Mouse (Mus musculus): Measurements from ENCODE around the gene Dyrk1a. TPM values are rescaled to one million over a fixed set of nuclear protein-coding genes. Genes with fewer than 3 reads are reported as not detected.
"Not testable (repeated sequence)": the region's sequence is repeated elsewhere in the genome, so short reads cannot be mapped to it uniquely, and the experiment has no call there.

The Dyrk1a gene
- polyA plus RNA-seq, 1 experiment from 2014 or later, result 11.5 TPM

GRCm38 (mm10) chr16:94681760-94682159 is 112.0 kb downstream of the Dyrk1a start:
- no peak overlapping the region for H3K4me3 ChIP-seq (ENCODE audit: low read depth, low read length)
- H3K9ac ChIP-seq (ENCODE audit: low read length), result no peak overlapping the region
- H3K9me3 ChIP-seq (ENCODE audit: control insufficient read depth, low read length), result no peaks in the 10 kb centered on the region
- peak; percentile 32 for DNase-seq (ENCODE audit: low spot score)
- 94% methylated on average over 4 of the region's 4 CpGs for WGBS
- peaks cover 45% of the 10 kb centered on the region for H3K36me3 ChIP-seq (ENCODE audit: control insufficient read depth, insufficient read depth, low read length)
- 0 out of 2 replicates have a peak, but pooled peaks cover 4% of the 10 kb centered on the region for H3K4me1 ChIP-seq (replicated peaks; ENCODE audit: control insufficient read depth, insufficient read depth, low read length)
- no peak for ATAC-seq (replicated peaks; ENCODE audit: low FRiP score, low TSS enrichment, low read depth)
- no peak overlapping the region for H3K27ac ChIP-seq (ENCODE audit: low read depth)
- H3K4me2 ChIP-seq (ENCODE audit: low read length), result no peak overlapping the region
- no peaks in the 10 kb centered on the region for H3K27me3 ChIP-seq (replicated peaks; ENCODE audit: control insufficient read depth, insufficient read depth, low read length)

GRCm38 (mm10) chr16:94683960-94684359 is 114.2 kb downstream of the Dyrk1a start:
- Histone ChIP-seq H3K9ac (ENCODE audit: low read length) (no peak overlapping the region), H3K36me3 (ENCODE audit: control insufficient read depth, insufficient read depth, low read length) (peaks cover 50% of the 10 kb centered on the region), H3K4me2 (ENCODE audit: low read length) (no peak overlapping the region), H3K4me1 (replicated peaks; ENCODE audit: control insufficient read depth, insufficient read depth, low read length) (0 out of 2 replicates have a peak, but pooled peaks cover 4% of the 10 kb centered on the region), H3K4me3 (ENCODE audit: low read depth, low read length) (no peak overlapping the region), H3K27ac (ENCODE audit: low read depth) (no peak overlapping the region), H3K27me3 (replicated peaks; ENCODE audit: control insufficient read depth, insufficient read depth, low read length) (no peaks in the 10 kb centered on the region), H3K9me3 (ENCODE audit: control insufficient read depth, low read length) (no peaks in the 10 kb centered on the region)
- no peak for DNase-seq (ENCODE audit: low spot score)
- WGBS, result 54% methylated on average over 4 of the region's 4 CpGs
- ATAC-seq (replicated peaks; ENCODE audit: low FRiP score, low TSS enrichment, low read depth), result 0 out of 2 replicates have a peak, but pooled peaks have one; percentile 50

GRCm38 (mm10) chr16:94693687-94694305 is 124.0 kb downstream of the Dyrk1a start:
- H3K4me2 ChIP-seq (ENCODE audit: low read length), result no peak overlapping the region
- H3K4me3 ChIP-seq (ENCODE audit: low read depth, low read length), result no peak overlapping the region
- H3K27me3 ChIP-seq (replicated peaks; ENCODE audit: control insufficient read depth, insufficient read depth, low read length), result no peaks in the 10 kb centered on the region
- H3K9ac ChIP-seq (ENCODE audit: low read length), result no peak overlapping the region
- no peak overlapping the region for H3K27ac ChIP-seq (ENCODE audit: low read depth)
- H3K4me1 ChIP-seq (replicated peaks; ENCODE audit: control insufficient read depth, insufficient read depth, low read length), result no peaks in the 10 kb centered on the region
- WGBS, result 58% methylated on average over 4 of the region's 4 CpGs
- peaks cover 66% of the 10 kb centered on the region for H3K36me3 ChIP-seq (ENCODE audit: control insufficient read depth, insufficient read depth, low read length)
- no peak for ATAC-seq (replicated peaks; ENCODE audit: low FRiP score, low TSS enrichment, low read depth)
- no peaks in the 10 kb centered on the region for H3K9me3 ChIP-seq (ENCODE audit: control insufficient read depth, low read length)
- no peak for DNase-seq (ENCODE audit: low spot score)

- no peaks in the 10 kb centered on the region for H3K27me3 ChIP-seq (replicated peaks; ENCODE audit: control insufficient read depth, insufficient read depth, low read length)
- DNase-seq (ENCODE audit: low spot score) (no peak), ATAC-seq (replicated peaks; ENCODE audit: low FRiP score, low TSS enrichment, low read depth) (no peak)
- H3K4me3 ChIP-seq (ENCODE audit: low read depth, low read length), result no peak overlapping the region
- H3K9me3 ChIP-seq (ENCODE audit: control insufficient read depth, low read length), result no peaks in the 10 kb centered on the region
- H3K36me3 ChIP-seq (ENCODE audit: control insufficient read depth, insufficient read depth, low read length), result peaks cover 31% of the 10 kb centered on the region
- H3K4me2 ChIP-seq (ENCODE audit: low read length), result no peak overlapping the region
- WGBS, result 80% methylated on average over 5 of the region's 5 CpGs
- no peak overlapping the region for H3K27ac ChIP-seq (ENCODE audit: low read depth)
- no peak overlapping the region for H3K9ac ChIP-seq (ENCODE audit: low read length)
- no peaks in the 10 kb centered on the region for H3K4me1 ChIP-seq (replicated peaks; ENCODE audit: control insufficient read depth, insufficient read depth, low read length)
Measured at GRCm38 (mm10) chr16:94697553-94697952, 127.7 kb downstream of the Dyrk1a start.

GRCm38 (mm10) chr16:94698234-94698633 is 128.4 kb downstream of the Dyrk1a start:
- not testable (repeated sequence) for DNase-seq (ENCODE audit: low spot score)
- WGBS, result 69% methylated on average over 1 of the region's 1 CpGs

GRCm38 (mm10) chr16:94701141-94701540 is 131.3 kb downstream of the Dyrk1a start:
- H3K9ac ChIP-seq (ENCODE audit: low read length), result no peak overlapping the region
- no peaks in the 10 kb centered on the region for H3K4me1 ChIP-seq (replicated peaks; ENCODE audit: control insufficient read depth, insufficient read depth, low read length)
- DNase-seq (ENCODE audit: low spot score), result no peak
- H3K4me2 ChIP-seq (ENCODE audit: low read length), result no peak overlapping the region
- 0 out of 2 replicates have a peak, but pooled peaks cover 2% of the 10 kb centered on the region for H3K36me3 ChIP-seq (ENCODE audit: control insufficient read depth, insufficient read depth, low read length)
- no peak overlapping the region for H3K4me3 ChIP-seq (ENCODE audit: low read depth, low read length)
- H3K27me3 ChIP-seq (replicated peaks; ENCODE audit: control insufficient read depth, insufficient read depth, low read length), result no peaks in the 10 kb centered on the region
- H3K27ac ChIP-seq (ENCODE audit: low read depth), result no peak overlapping the region
- 81% methylated on average over 4 of the region's 4 CpGs for WGBS
- no peaks in the 10 kb centered on the region for H3K9me3 ChIP-seq (ENCODE audit: control insufficient read depth, low read length)
- ATAC-seq (replicated peaks; ENCODE audit: low FRiP score, low TSS enrichment, low read depth), result no peak

More at GRCm38 (mm10) chr16:94698234-94698633, 128.4 kb downstream of the Dyrk1a start:
- H3K9me3 ChIP-seq (ENCODE audit: control insufficient read depth, low read length); H3K27me3 ChIP-seq (replicated peaks; ENCODE audit: control insufficient read depth, insufficient read depth, low read length); H3K27ac ChIP-seq (ENCODE audit: low read depth); H3K4me3 ChIP-seq (ENCODE audit: low read depth, low read length); H3K4me1 ChIP-seq (replicated peaks; ENCODE audit: control insufficient read depth, insufficient read depth, low read length); ATAC-seq (replicated peaks; ENCODE audit: low FRiP score, low TSS enrichment, low read depth); H3K4me2 ChIP-seq (ENCODE audit: low read length); H3K9ac ChIP-seq (ENCODE audit: low read length): not testable (repeated sequence)
- H3K36me3 ChIP-seq (ENCODE audit: control insufficient read depth, insufficient read depth, low read length), result peaks cover 24% of the 10 kb centered on the region

DNA sequence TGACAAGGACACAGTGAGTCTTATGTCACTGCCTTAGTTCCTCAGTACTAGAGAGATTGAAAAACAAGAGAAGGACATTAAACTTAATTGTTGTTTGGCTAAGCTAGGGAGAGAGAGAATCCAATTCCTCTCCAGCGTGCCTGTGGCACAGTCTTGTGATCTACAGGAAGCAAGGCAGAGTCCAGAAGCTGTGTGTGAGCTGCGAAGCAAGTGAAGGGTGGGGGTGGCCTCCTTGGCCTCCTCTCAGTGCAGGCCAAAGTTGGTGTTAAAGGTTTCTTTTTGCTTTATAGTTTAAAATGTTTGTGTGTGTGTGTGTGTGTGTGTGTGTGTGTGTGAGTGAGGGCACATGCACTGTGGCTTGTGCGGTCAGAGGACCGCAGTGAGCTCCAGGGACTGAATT is 132.2 kb downstream of the Dyrk1a start:
- no peak overlapping the region for H3K4me2 ChIP-seq (ENCODE audit: low read length)
- no peak for DNase-seq (ENCODE audit: low spot score)

DNA sequence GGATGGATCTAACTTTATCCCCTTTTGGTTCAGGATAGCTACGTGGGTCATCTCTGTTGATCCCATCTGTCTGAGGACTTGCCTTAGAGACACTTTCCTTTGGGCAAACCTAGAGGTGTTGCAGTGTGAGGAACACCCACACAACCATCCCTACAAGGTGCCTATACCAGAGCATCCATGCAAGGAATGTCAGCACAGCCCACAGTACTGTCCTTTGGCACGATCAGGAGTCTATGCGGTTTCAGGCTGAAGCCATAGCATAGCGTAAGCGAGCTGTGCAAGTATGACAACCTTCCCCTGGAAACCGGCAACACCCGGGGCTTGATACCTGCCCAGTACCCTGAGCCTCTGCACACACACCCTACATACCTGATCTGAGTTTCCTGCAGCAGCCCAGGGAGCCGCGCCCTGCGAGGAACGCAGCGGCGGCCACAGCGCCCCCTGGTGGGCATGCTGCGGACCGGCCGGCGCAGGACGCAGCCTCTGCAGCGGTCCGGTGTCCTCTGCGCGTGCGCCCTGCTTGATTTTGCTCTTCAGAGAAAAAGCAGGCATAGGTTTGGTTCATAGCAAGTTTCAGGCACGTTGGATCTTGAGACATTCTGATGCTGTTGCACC is 143.8 kb downstream of the Dyrk1a start:
- Histone ChIP-seq H3K4me2 (ENCODE audit: low read length) (peak overlapping the region; percentile 47), H3K9me3 (ENCODE audit: control insufficient read depth, low read length) (no peaks in the 10 kb centered on the region), H3K27me3 (replicated peaks; ENCODE audit: control insufficient read depth, insufficient read depth, low read length) (no peaks in the 10 kb centered on the region), H3K4me1 (replicated peaks; ENCODE audit: control insufficient read depth, insufficient read depth, low read length) (no peaks in the 10 kb centered on the region; the same call in 1 of the 2 replicates), H3K27ac (ENCODE audit: low read depth) (no peak overlapping the region), H3K36me3 (ENCODE audit: control insufficient read depth, insufficient read depth, low read length) (no peaks in the 10 kb centered on the region), H3K9ac (ENCODE audit: low read length) (no peak overlapping the region), H3K4me3 (ENCODE audit: low read depth, low read length) (no peak overlapping the region)
- 10% methylated on average over 25 of the region's 25 CpGs for WGBS
- peak; percentile 88 for ATAC-seq (replicated peaks; ENCODE audit: low FRiP score, low TSS enrichment, low read depth)
- peak; percentile 88 for DNase-seq (ENCODE audit: low spot score)

More for the DNA sequence above, 132.2 kb downstream of the Dyrk1a start:
- no peaks in the 10 kb centered on the region for H3K9me3 ChIP-seq (ENCODE audit: control insufficient read depth, low read length)
- no peaks in the 10 kb centered on the region for H3K36me3 ChIP-seq (ENCODE audit: control insufficient read depth, insufficient read depth, low read length)
- H3K27ac ChIP-seq (ENCODE audit: low read depth), result no peak overlapping the region
- no peak overlapping the region for H3K9ac ChIP-seq (ENCODE audit: low read length)
- H3K27me3 ChIP-seq (replicated peaks; ENCODE audit: control insufficient read depth, insufficient read depth, low read length), result no peaks in the 10 kb centered on the region
- WGBS, result 86% methylated on average over 4 of the region's 4 CpGs
- no peak for ATAC-seq (replicated peaks; ENCODE audit: low FRiP score, low TSS enrichment, low read depth)
- no peak overlapping the region for H3K4me3 ChIP-seq (ENCODE audit: low read depth, low read length)
- no peaks in the 10 kb centered on the region for H3K4me1 ChIP-seq (replicated peaks; ENCODE audit: control insufficient read depth, insufficient read depth, low read length)

- Histone ChIP-seq H3K4me3 (ENCODE audit: low read depth, low read length) (no peak overlapping the region), H3K4me1 (replicated peaks; ENCODE audit: control insufficient read depth, insufficient read depth, low read length) (no peaks in the 10 kb centered on the region; the same call in 1 of the 2 replicates), H3K27me3 (replicated peaks; ENCODE audit: control insufficient read depth, insufficient read depth, low read length) (no peaks in the 10 kb centered on the region), H3K27ac (ENCODE audit: low read depth) (no peak overlapping the region), H3K4me2 (ENCODE audit: low read length) (no peak overlapping the region), H3K9me3 (ENCODE audit: control insufficient read depth, low read length) (no peaks in the 10 kb centered on the region), H3K36me3 (ENCODE audit: control insufficient read depth, insufficient read depth, low read length) (no peaks in the 10 kb centered on the region), H3K9ac (ENCODE audit: low read length) (no peak overlapping the region)
- no peak for ATAC-seq (replicated peaks; ENCODE audit: low FRiP score, low TSS enrichment, low read depth)
- DNase-seq (ENCODE audit: low spot score), result no peak
- whole genome bisulfite sequencing, result 49% methylated on average over 14 of the region's 14 CpGs
Measured at GRCm38 (mm10) chr16:94714483-94714882, 144.7 kb downstream of the Dyrk1a start.
